Mouse (Mus musculus): ENCODE results near the gene Hist1h4a.
"Not testable (repeated sequence)": the region's sequence is repeated elsewhere in the genome, so short reads cannot be mapped to it uniquely, and the experiment has no call there.

Gene Hist1h4a

GRCm38 (mm10) chr13:23743215-23743614 is 17.8 kb downstream of the Hist1h4a start:
- DNase-seq (ENCODE audit: low spot score in 2 of 2), result no peak

- no peak for DNase-seq (ENCODE audit: low spot score in 2 of 2)
Measured at GRCm38 (mm10) chr13:23742007-23742406, 19.0 kb downstream of the Hist1h4a start.

- DNase-seq (ENCODE audit: low spot score in 2 of 2), result no peak
Measured at GRCm38 (mm10) chr13:23740910-23741309, 20.1 kb downstream of the Hist1h4a start.

- no peak for DNase-seq (ENCODE audit: low spot score in 2 of 2)
Measured at GRCm38 (mm10) chr13:23740256-23740840, 20.7 kb downstream of the Hist1h4a start.

GRCm38 (mm10) chr13:23739922-23740252 is 21.1 kb downstream of the Hist1h4a start:
- no peak for DNase-seq (ENCODE audit: low spot score in 2 of 2)

- DNase-seq (ENCODE audit: low spot score in 2 of 2), result peak; percentile 94 to 97
Measured at GRCm38 (mm10) chr13:23739069-23739921, 21.7 kb downstream of the Hist1h4a start.

GRCm38 (mm10) chr13:23738677-23739068 is 22.4 kb downstream of the Hist1h4a start, which contains the start of gene Hist1h1c:
Hist1h1c (plus strand) TSS chr13:23738808.
- peak; percentile 88 to 91 for DNase-seq (ENCODE audit: low spot score in 2 of 2)

- no peak for DNase-seq (ENCODE audit: low spot score in 2 of 2)
Measured at GRCm38 (mm10) chr13:23738041-23738440, 23.0 kb downstream of the Hist1h4a start.

GRCm38 (mm10) chr13:23737091-23737490 is 23.9 kb downstream of the Hist1h4a start:
- DNase-seq (ENCODE audit: low spot score in 2 of 2), result no peak

- DNase-seq (ENCODE audit: low spot score in 2 of 2), result no peak
Measured at GRCm38 (mm10) chr13:23732156-23732804, 28.8 kb downstream of the Hist1h4a start.

- no peak for DNase-seq (ENCODE audit: low spot score in 2 of 2)
Measured at GRCm38 (mm10) chr13:23730479-23730878, 30.6 kb downstream of the Hist1h4a start.

- DNase-seq (ENCODE audit: low spot score in 2 of 2), result no peak
Measured at GRCm38 (mm10) chr13:23729706-23730105, 31.3 kb downstream of the Hist1h4a start.

GRCm38 (mm10) chr13:23729192-23729525 is 31.9 kb downstream of the Hist1h4a start:
- no peak for DNase-seq (ENCODE audit: low spot score in 2 of 2)

GRCm38 (mm10) chr13:23728472-23729191 is 32.4 kb downstream of the Hist1h4a start:
- DNase-seq (ENCODE audit: low spot score in 2 of 2), result no peak

GRCm38 (mm10) chr13:23725213-23725612 is 35.8 kb downstream of the Hist1h4a start:
- no peak for DNase-seq (ENCODE audit: low spot score in 2 of 2)

- no peak for DNase-seq (ENCODE audit: low spot score in 2 of 2)
Measured at GRCm38 (mm10) chr13:23724239-23724638, 36.8 kb downstream of the Hist1h4a start.

GRCm38 (mm10) chr13:23717593-23718245 is 43.3 kb downstream of the Hist1h4a start:
- not testable (repeated sequence) for DNase-seq (ENCODE audit: low spot score in 2 of 2)

GRCm38 (mm10) chr13:23717176-23717575 is 43.9 kb downstream of the Hist1h4a start:
- no peak for DNase-seq (ENCODE audit: low spot score in 2 of 2)

- no peak for DNase-seq (ENCODE audit: low spot score in 2 of 2)
Measured at GRCm38 (mm10) chr13:23716261-23717042, 44.6 kb downstream of the Hist1h4a start.
